Mouse (Mus musculus) heart, postnatal 0 days (tissue): ENCODE measurements at regions not wholly inside any gene's neighbourhood (a gene's known extent, or its start where the extent isn't known, plus 50 kb on each side); places are given as distances from the start of the nearest gene placed in this dataset.

ENCODE experiments used
- ATAC-seq: fragments of 200-750 bp; cut with Nextera tagmentation; 2 replicates; pipeline ENCODE4 v1.8.0; 2017; ENCODE audit warnings: low read depth, moderate number of reproducible peaks, moderate library complexity; ENCODE audit not compliant: insufficient read depth
- DNase-seq: peaks from one replicate; pipeline ENCODE4 v3.0.0-alpha.2; 2016; ENCODE audit warnings: low spot score
- H3K27ac ChIP-seq: fragments of 300-500 bp; sonication (generic); 2 replicates; pipeline ENCODE4 v1.5.1; 2014; ENCODE audit warnings: low read depth, mild to moderate bottlenecking
- H3K27me3 ChIP-seq: fragments of 300-500 bp; sonication (generic); 2 replicates; pipeline ENCODE4 v1.6.1; 2014; ENCODE audit warnings: low read length, mixed read lengths; ENCODE audit not compliant: control insufficient read depth, insufficient read depth
- H3K36me3 ChIP-seq: fragments of 300-500 bp; sonication (generic); replicated peaks from 2 replicates; pipeline ENCODE4 v1.6.1; 2014; ENCODE audit warnings: low read length, mixed read lengths; ENCODE audit not compliant: control insufficient read depth, insufficient read depth
- H3K4me1 ChIP-seq: fragments of 300-500 bp; sonication (generic); 2 replicates; pipeline ENCODE4 v1.6.1; 2014; ENCODE audit warnings: antibody characterized with exemption; ENCODE audit not compliant: control insufficient read depth, insufficient read depth
- H3K4me2 ChIP-seq: fragments of 300-500 bp; sonication (generic); 2 replicates; pipeline ENCODE4 v1.6.1; 2014; ENCODE audit warnings: low read depth, mild to moderate bottlenecking, low read length, moderate library complexity
- H3K4me3 ChIP-seq: fragments of 300-500 bp; sonication (generic); 2 replicates; pipeline ENCODE4 v1.5.1; 2014; ENCODE audit warnings: low read depth, low read length
- H3K9ac ChIP-seq: fragments of 300-500 bp; sonication (generic); replicated peaks from 2 replicates; pipeline ENCODE4 v1.6.1; 2014; ENCODE audit warnings: low read depth, low read length, mixed read lengths
- H3K9me3 ChIP-seq: fragments of 300-500 bp; sonication (generic); replicated peaks from 2 replicates; pipeline ENCODE4 v1.6.1; 2016; ENCODE audit warnings: low read length; ENCODE audit not compliant: control insufficient read depth
- CTCF ChIP-seq: IDR thresholded peaks from 2 replicates; pipeline ENCODE4 v1.5.1; 2016; ENCODE audit warnings: antibody characterized with exemption, control low read depth, low read depth
- EP300 ChIP-seq: IDR thresholded peaks from 2 replicates; pipeline ENCODE4 v1.6.1; 2016; ENCODE audit warnings: antibody characterized with exemption, low read depth
- WGBS: fragments of 180-500 bp; shearing (Covaris S2); extraction: QIAGEN DNeasy Blood & Tissue Kit; methylation state at CpG from one replicate; pipeline ENCODE4 v1.1.7; 2014; 5-methylcytosine and 5-hydroxymethylcytosine counted together

DNA sequence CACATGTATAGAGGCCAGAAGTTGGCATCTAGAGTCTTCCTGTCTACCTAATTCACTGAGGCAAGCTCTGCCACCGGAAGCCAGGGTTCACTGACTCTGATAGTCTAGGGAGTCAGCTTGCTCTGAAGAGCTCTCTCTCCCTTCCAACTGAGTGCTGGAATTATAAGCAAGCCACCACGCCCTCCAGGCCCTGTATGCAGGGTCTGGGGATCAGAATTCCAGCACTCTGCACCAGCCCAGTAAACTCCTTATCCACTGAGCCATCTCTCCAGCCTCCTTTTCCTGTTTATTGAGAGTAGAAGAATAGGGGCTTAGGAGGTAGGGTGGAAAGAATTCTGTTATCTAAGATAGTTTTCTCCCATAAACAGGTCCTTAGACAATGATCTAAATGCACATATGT lies 215.3 kb downstream of the Mreg start:
- no peaks in the 10 kb centered on the region for H3K27me3 ChIP-seq
- DNase-seq (no peak), ATAC-seq (no peak)
- H3K4me3 ChIP-seq: no peak overlapping the region
- 70% methylated on average over 2 of the region's 2 CpGs for WGBS
- no peak overlapping the region for H3K4me2 ChIP-seq
- no peaks in the 10 kb centered on the region for H3K9me3 ChIP-seq
- H3K27ac ChIP-seq: no peak overlapping the region
- H3K4me1 ChIP-seq: no peaks in the 10 kb centered on the region
- H3K36me3 ChIP-seq: no peaks in the 10 kb centered on the region
- TF ChIP-seq EP300 (no peak), CTCF (no peak)
- no peak overlapping the region for H3K9ac ChIP-seq

DNA sequence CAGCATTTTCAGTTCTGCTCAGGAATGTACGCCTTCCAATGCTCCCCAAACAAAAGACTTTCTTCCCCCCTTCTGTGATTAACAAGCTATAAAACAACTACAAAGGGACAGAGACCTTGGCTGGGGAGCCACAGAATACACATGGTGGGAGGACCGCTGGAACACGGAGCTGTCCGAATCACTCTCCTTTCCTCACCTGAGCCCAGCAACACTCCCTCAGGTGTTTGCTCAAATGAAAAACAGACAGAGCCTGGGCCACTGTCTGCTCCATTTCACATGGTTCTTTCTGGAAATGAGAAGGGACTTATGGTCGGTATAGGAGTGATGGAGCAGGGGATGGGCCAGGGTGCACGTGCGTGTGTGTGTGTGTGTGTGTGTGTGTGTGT lies 215.9 kb downstream of the Mreg start:
- WGBS: 79% methylated on average over 7 of the region's 7 CpGs
- no peak for ATAC-seq

DNA sequence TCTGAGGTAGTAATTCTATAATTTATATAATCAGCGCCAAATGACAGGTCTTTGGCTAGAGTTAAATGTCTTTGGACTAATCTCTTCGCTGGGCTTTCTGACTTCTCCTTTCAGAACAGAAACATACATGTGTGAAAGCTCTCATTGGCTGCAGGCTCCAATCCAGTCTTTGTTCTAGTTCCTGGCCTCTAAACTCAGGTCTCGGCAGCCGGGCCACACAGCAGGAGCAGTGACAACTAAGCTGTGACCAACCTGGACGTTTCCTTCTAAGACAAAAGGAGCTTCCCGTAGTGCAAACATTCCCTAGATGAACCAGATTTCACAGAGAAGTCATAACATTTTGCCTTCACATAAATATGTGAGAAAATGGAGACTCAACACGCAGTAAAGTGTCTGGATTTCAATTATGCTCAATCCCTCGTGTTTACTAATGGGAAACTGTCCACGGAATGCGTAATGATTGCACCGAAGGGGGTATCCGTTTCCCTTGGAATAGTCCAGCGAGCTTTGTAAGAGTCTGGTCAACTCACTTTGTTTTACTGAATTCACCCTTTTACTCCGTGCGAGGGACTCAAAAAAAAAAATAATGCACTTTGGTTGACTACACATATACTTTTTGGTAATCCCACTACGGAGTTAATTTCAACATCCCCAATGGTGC lies 216.4 kb downstream of the Mreg start:
- no peak overlapping the region for H3K27ac ChIP-seq
- TF ChIP-seq CTCF (no peak), EP300 (no peak)
- no peak overlapping the region for H3K4me2 ChIP-seq
- no peaks in the 10 kb centered on the region for H3K9me3 ChIP-seq
- no peaks in the 10 kb centered on the region for H3K27me3 ChIP-seq
- no peak for ATAC-seq
- H3K9ac ChIP-seq: no peak overlapping the region
- DNase-seq: no peak
- H3K36me3 ChIP-seq: no peaks in the 10 kb centered on the region
- WGBS: 76% methylated on average over 16 of the region's 16 CpGs
- H3K4me3 ChIP-seq: no peak overlapping the region
- H3K4me1 ChIP-seq: no peaks in the 10 kb centered on the region

More for the DNA sequence above, 215.9 kb downstream of the Mreg start:
- H3K36me3 ChIP-seq: no peaks in the 10 kb centered on the region
- no peak for DNase-seq
- no peaks in the 10 kb centered on the region for H3K4me1 ChIP-seq
- H3K9me3 ChIP-seq: no peaks in the 10 kb centered on the region
- H3K27ac ChIP-seq: no peak overlapping the region
- no peak overlapping the region for H3K9ac ChIP-seq
- no peak overlapping the region for H3K4me3 ChIP-seq
- TF ChIP-seq EP300 (no peak), CTCF (no peak)
- H3K27me3 ChIP-seq: no peaks in the 10 kb centered on the region
- H3K4me2 ChIP-seq: no peak overlapping the region

- H3K4me2 ChIP-seq: no peak overlapping the region
- no peaks in the 10 kb centered on the region for H3K4me1 ChIP-seq
- no peak overlapping the region for H3K27ac ChIP-seq
- DNase-seq (no peak), ATAC-seq (no peak)
- no peaks in the 10 kb centered on the region for H3K36me3 ChIP-seq
- TF ChIP-seq EP300: no peak
- no peak for TF ChIP-seq CTCF
- H3K9me3 ChIP-seq: no peaks in the 10 kb centered on the region
- H3K4me3 ChIP-seq: no peak overlapping the region
- 88% methylated on average over 3 of the region's 3 CpGs for WGBS
- H3K27me3 ChIP-seq: no peaks in the 10 kb centered on the region
- no peak overlapping the region for H3K9ac ChIP-seq
Observed at GRCm38 (mm10) chr1:71990936-71991335, 221.2 kb downstream of the Mreg start.

- no peak for ATAC-seq
- DNase-seq: no peak
- TF ChIP-seq CTCF (no peak), EP300 (no peak)
- no peak overlapping the region for H3K9ac ChIP-seq
- H3K4me1 ChIP-seq: no peaks in the 10 kb centered on the region
- no peak overlapping the region for H3K4me3 ChIP-seq
- H3K4me2 ChIP-seq: no peak overlapping the region
- no peaks in the 10 kb centered on the region for H3K27me3 ChIP-seq
- no peaks in the 10 kb centered on the region for H3K36me3 ChIP-seq
- no peak overlapping the region for H3K27ac ChIP-seq
- 92% methylated on average over 3 of the region's 3 CpGs for WGBS
- H3K9me3 ChIP-seq: no peaks in the 10 kb centered on the region
Observed at GRCm38 (mm10) chr1:71988086-71988485, 224.0 kb downstream of the Mreg start.

DNA sequence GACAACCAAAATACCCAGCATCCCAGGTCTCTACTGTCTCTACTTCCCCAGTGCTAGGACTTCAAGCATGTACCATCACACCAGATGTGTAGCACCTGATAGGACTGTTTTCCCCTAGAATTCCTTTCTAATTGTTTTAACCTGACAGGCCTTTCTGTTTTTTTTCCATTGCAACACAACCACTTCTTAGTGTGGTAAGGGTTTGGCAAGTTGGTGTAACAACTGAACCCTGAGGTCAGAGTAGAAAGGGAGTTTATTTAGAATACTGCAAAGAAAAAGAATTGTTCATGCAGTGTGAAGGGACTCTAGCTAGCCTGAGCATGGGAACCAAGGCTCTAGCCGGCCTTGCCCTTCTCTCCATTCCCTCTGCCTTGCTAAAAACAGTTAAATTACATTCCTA lies 226.1 kb downstream of the Mreg start:
- Histone ChIP-seq H3K4me1 (no peaks in the 10 kb centered on the region), H3K9ac (no peak overlapping the region), H3K9me3 (no peaks in the 10 kb centered on the region), H3K4me2 (no peak overlapping the region), H3K27ac (no peak overlapping the region), H3K27me3 (no peaks in the 10 kb centered on the region), H3K4me3 (no peak overlapping the region), H3K36me3 (no peaks in the 10 kb centered on the region)
- TF ChIP-seq EP300 (no peak), CTCF (no peak)
- ATAC-seq (no peak), DNase-seq (no peak)
- WGBS: 58% methylated on average over 1 of the region's 1 CpGs
